Mouse (Mus musculus) heart, adult 2 months (tissue): Measurements from ENCODE around the gene Lce3a.

Experiments
- CTCF ChIP-seq: fragments of 200-600 bp; IDR thresholded peaks from 2 replicates; pipeline ENCODE4 v1.8.1; 2022; ENCODE audit warnings: antibody characterized with exemption, mild to moderate bottlenecking, moderate library complexity
- POLR2A ChIP-seq: fragments of 200-500 bp; IDR thresholded peaks from 2 replicates; pipeline ENCODE4 v1.6.1; 2011; ENCODE audit warnings: mild to moderate bottlenecking, low read depth, low read length, control low read depth; ENCODE audit not compliant: insufficient read depth

DNA sequence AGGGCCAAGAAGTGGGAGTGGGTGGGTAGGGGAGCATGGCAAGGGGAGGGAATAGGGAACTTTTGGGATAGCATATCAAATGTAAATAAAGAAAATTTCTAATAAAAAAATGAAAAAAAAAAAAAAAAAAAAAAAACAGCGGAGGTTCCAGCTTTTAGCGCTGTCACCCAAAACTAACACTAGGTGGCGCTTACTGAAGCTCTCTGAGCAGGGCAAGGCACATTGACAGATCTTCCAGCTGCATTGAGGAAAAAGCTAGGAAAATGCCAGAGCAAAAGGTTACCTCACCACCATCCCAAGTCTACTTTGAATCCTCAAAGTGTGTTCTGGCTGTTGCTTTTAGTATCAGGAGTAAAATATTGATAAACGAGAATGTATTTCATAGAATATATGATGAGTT, 18.5 kb downstream of the Lce3a start:
- TF ChIP-seq POLR2A = no peak
- TF ChIP-seq CTCF = peak; percentile 69
